Mouse (Mus musculus) midbrain, embryonic 15.5 days (tissue): ENCODE measurements around the gene Bzw2. TPM values are rescaled to one million over a fixed set of nuclear protein-coding genes. Genes with fewer than 3 reads are reported as not detected.
A peak's percentile ranks its signal among the peaks of the same experiment; 100 is the strongest.

Experiments used
- ATAC-seq: fragments of 200-750 bp; cut with Nextera tagmentation; replicated peaks from 2 replicates; pipeline ENCODE4 v1.8.0; 2017; ENCODE audit warnings: moderate TSS enrichment
- H3K27ac ChIP-seq: fragments of 300-500 bp; sonication (generic); 2 replicates; pipeline ENCODE4 v1.5.1; 2015; ENCODE audit warnings: mild to moderate bottlenecking, inconsistent platforms
- H3K27me3 ChIP-seq: fragments of 300-500 bp; sonication (generic); replicated peaks from 2 replicates; pipeline ENCODE4 v1.6.1; 2015; ENCODE audit warnings: inconsistent platforms
- H3K36me3 ChIP-seq: fragments of 300-500 bp; sonication (generic); replicated peaks from 2 replicates; pipeline ENCODE4 v1.6.1; 2015; ENCODE audit warnings: inconsistent platforms
- H3K4me1 ChIP-seq: fragments of 300-500 bp; sonication (generic); 2 replicates; pipeline ENCODE4 v1.6.1; 2015; ENCODE audit warnings: inconsistent platforms
- H3K4me2 ChIP-seq: fragments of 300-500 bp; sonication (generic); 2 replicates; pipeline ENCODE4 v1.6.1; 2015; ENCODE audit warnings: inconsistent platforms, mild to moderate bottlenecking, moderate library complexity
- H3K4me3 ChIP-seq: fragments of 300-500 bp; sonication (generic); 2 replicates; pipeline ENCODE4 v1.5.1; 2015; ENCODE audit warnings: mild to moderate bottlenecking, inconsistent platforms
- H3K9ac ChIP-seq: fragments of 300-500 bp; sonication (generic); 2 replicates; pipeline ENCODE4 v1.6.1; 2015; ENCODE audit warnings: mild to moderate bottlenecking, inconsistent platforms
- H3K9me3 ChIP-seq: fragments of 300-500 bp; sonication (generic); 2 replicates; pipeline ENCODE4 v1.6.1; 2016; ENCODE audit warnings: inconsistent platforms
- WGBS: fragments of 180-500 bp; shearing (Covaris S2); methylation state at CpG from one replicate; pipeline ENCODE4 v1.1.7; 2015; ENCODE audit warnings: mixed read lengths; 5-methylcytosine and 5-hydroxymethylcytosine counted together
- polyA plus RNA-seq: library from polyadenylated mRNA; unstranded; fragments of >200 nt; fragmentation: Nextera tagmentation; extraction: Ambion mirVana; gene quantifications from 2 replicates; pipeline ENCODE4 v1.2.1, GENCODE M21; 2015

Gene Bzw2
- polyA plus RNA-seq, 1 experiment from 2014 or later = 395 TPM

- H3K36me3 ChIP-seq = peaks cover 13% of the 10 kb centered on the region
- no peaks in the 10 kb centered on the region for H3K9me3 ChIP-seq
- 0 out of 2 replicates have a peak, but pooled peaks have one; percentile 15 for ATAC-seq
- no peak overlapping the region for H3K4me2 ChIP-seq
- H3K27ac ChIP-seq = no peak overlapping the region
- no peak overlapping the region for H3K9ac ChIP-seq
- WGBS = 64% methylated on average over 8 of the region's 8 CpGs
- no peak overlapping the region for H3K4me3 ChIP-seq
- no peaks in the 10 kb centered on the region for H3K4me1 ChIP-seq
- H3K27me3 ChIP-seq = no peaks in the 10 kb centered on the region
Measured at GRCm38 (mm10) chr12:36093081-36093670, 64.7 kb downstream of the Bzw2 start.

GRCm38 (mm10) chr12:36091964-36092363 lies 65.9 kb downstream of the Bzw2 start:
- Histone ChIP-seq H3K4me2 (no peak overlapping the region), H3K4me3 (no peak overlapping the region), H3K9ac (no peak overlapping the region), H3K36me3 (peaks cover 11% of the 10 kb centered on the region), H3K9me3 (no peaks in the 10 kb centered on the region), H3K27me3 (no peaks in the 10 kb centered on the region), H3K4me1 (no peaks in the 10 kb centered on the region), H3K27ac (no peak overlapping the region)
- 94% methylated on average over 10 of the region's 10 CpGs for WGBS
- ATAC-seq = no peak

GRCm38 (mm10) chr12:36089221-36089620 lies 68.7 kb downstream of the Bzw2 start:
- 58% methylated on average over 6 of the region's 6 CpGs for WGBS
- no peak overlapping the region for H3K4me3 ChIP-seq
- H3K27ac ChIP-seq = no peak overlapping the region
- H3K4me2 ChIP-seq = no peak overlapping the region
- no peak overlapping the region for H3K9ac ChIP-seq
- ATAC-seq = peak; percentile 17; the same call in 1 of the 2 replicates
- no peaks in the 10 kb centered on the region for H3K27me3 ChIP-seq
- H3K4me1 ChIP-seq = no peaks in the 10 kb centered on the region
- H3K9me3 ChIP-seq = no peaks in the 10 kb centered on the region
- H3K36me3 ChIP-seq = peaks cover 11% of the 10 kb centered on the region

- H3K27me3 ChIP-seq = no peaks in the 10 kb centered on the region
- no peak overlapping the region for H3K4me3 ChIP-seq
- ATAC-seq = peak; percentile 41; the same call in 1 of the 2 replicates
- H3K9me3 ChIP-seq = no peaks in the 10 kb centered on the region
- H3K4me2 ChIP-seq = no peak overlapping the region
- peaks cover 11% of the 10 kb centered on the region for H3K36me3 ChIP-seq
- H3K9ac ChIP-seq = no peak overlapping the region
- H3K4me1 ChIP-seq = no peaks in the 10 kb centered on the region
- H3K27ac ChIP-seq = no peak overlapping the region
- WGBS = 89% methylated on average over 1 of the region's 1 CpGs
Measured at GRCm38 (mm10) chr12:36088804-36089203, 69.1 kb downstream of the Bzw2 start.

GRCm38 (mm10) chr12:36085380-36085779 lies 72.5 kb downstream of the Bzw2 start:
- Histone ChIP-seq H3K9me3 (no peaks in the 10 kb centered on the region), H3K27me3 (no peaks in the 10 kb centered on the region), H3K36me3 (no peaks in the 10 kb centered on the region), H3K4me2 (no peak overlapping the region), H3K9ac (no peak overlapping the region), H3K4me1 (no peaks in the 10 kb centered on the region), H3K27ac (no peak overlapping the region), H3K4me3 (no peak overlapping the region)
- 96% methylated on average over 2 of the region's 2 CpGs for WGBS
- no peak for ATAC-seq

- Histone ChIP-seq H3K27ac (no peak overlapping the region), H3K4me3 (no peak overlapping the region), H3K9me3 (no peaks in the 10 kb centered on the region), H3K36me3 (no peaks in the 10 kb centered on the region), H3K27me3 (no peaks in the 10 kb centered on the region), H3K4me2 (no peak overlapping the region), H3K9ac (no peak overlapping the region), H3K4me1 (peaks cover 2% of the 10 kb centered on the region; the same call in 1 of the 2 replicates)
- no peak for ATAC-seq
- WGBS = 81% methylated on average over 4 of the region's 4 CpGs
Measured at GRCm38 (mm10) chr12:36078101-36078899, 79.6 kb downstream of the Bzw2 start.

GRCm38 (mm10) chr12:36072860-36073259 lies 85.0 kb downstream of the Bzw2 start:
- Histone ChIP-seq H3K9me3 (no peaks in the 10 kb centered on the region), H3K4me2 (no peak overlapping the region), H3K9ac (no peak overlapping the region), H3K4me1 (peaks cover 8% of the 10 kb centered on the region; the same call in 1 of the 2 replicates), H3K36me3 (no peaks in the 10 kb centered on the region), H3K27me3 (no peaks in the 10 kb centered on the region), H3K4me3 (no peak overlapping the region), H3K27ac (no peak overlapping the region)
- ATAC-seq = 0 out of 2 replicates have a peak, but pooled peaks have one; percentile 45
- WGBS = 19% methylated on average over 5 of the region's 5 CpGs

- H3K27me3 ChIP-seq = no peaks in the 10 kb centered on the region
- no peaks in the 10 kb centered on the region for H3K9me3 ChIP-seq
- no peak for ATAC-seq
- 90% methylated on average over 4 of the region's 4 CpGs for WGBS
- H3K9ac ChIP-seq = no peak overlapping the region
- peaks cover 8% of the 10 kb centered on the region; the same call in 1 of the 2 replicates for H3K4me1 ChIP-seq
- H3K4me3 ChIP-seq = no peak overlapping the region
- H3K27ac ChIP-seq = no peak overlapping the region
- no peaks in the 10 kb centered on the region for H3K36me3 ChIP-seq
- no peak overlapping the region for H3K4me2 ChIP-seq
Measured at GRCm38 (mm10) chr12:36070231-36070630, 87.6 kb downstream of the Bzw2 start.

GRCm38 (mm10) chr12:36067538-36067937 lies 90.3 kb downstream of the Bzw2 start:
- no peak for ATAC-seq
- Histone ChIP-seq H3K36me3 (no peaks in the 10 kb centered on the region), H3K4me3 (no peak overlapping the region), H3K27ac (no peak overlapping the region), H3K27me3 (no peaks in the 10 kb centered on the region), H3K9me3 (no peaks in the 10 kb centered on the region), H3K4me2 (no peak overlapping the region), H3K9ac (no peak overlapping the region), H3K4me1 (peaks cover 1% of the 10 kb centered on the region; the same call in 1 of the 2 replicates)
- 95% methylated on average over 2 of the region's 2 CpGs for WGBS

- Histone ChIP-seq H3K4me3 (no peak overlapping the region), H3K27me3 (no peaks in the 10 kb centered on the region), H3K4me2 (no peak overlapping the region), H3K4me1 (no peaks in the 10 kb centered on the region), H3K27ac (no peak overlapping the region), H3K9ac (no peak overlapping the region), H3K36me3 (no peaks in the 10 kb centered on the region), H3K9me3 (no peaks in the 10 kb centered on the region)
- no peak for ATAC-seq
- 60% methylated on average over 1 of the region's 1 CpGs for WGBS
Measured at GRCm38 (mm10) chr12:36065911-36066310, 92.0 kb downstream of the Bzw2 start.

- H3K4me1 ChIP-seq = no peaks in the 10 kb centered on the region
Measured at GRCm38 (mm10) chr12:36057699-36058098, 100.2 kb downstream of the Bzw2 start.

GRCm38 (mm10) chr12:36050276-36050675 lies 107.6 kb downstream of the Bzw2 start:
- no peak overlapping the region for H3K4me3 ChIP-seq
- WGBS = 80% methylated on average over 1 of the region's 1 CpGs
- H3K9ac ChIP-seq = no peak overlapping the region

More at GRCm38 (mm10) chr12:36057699-36058098, 100.2 kb downstream of the Bzw2 start:
- no peak overlapping the region for H3K4me2 ChIP-seq
- no peak overlapping the region for H3K4me3 ChIP-seq
- no peaks in the 10 kb centered on the region for H3K27me3 ChIP-seq
- H3K9me3 ChIP-seq = no peaks in the 10 kb centered on the region
- H3K36me3 ChIP-seq = no peaks in the 10 kb centered on the region
- ATAC-seq = no peak
- H3K27ac ChIP-seq = no peak overlapping the region
- H3K9ac ChIP-seq = no peak overlapping the region
- WGBS = 89% methylated on average over 2 of the region's 2 CpGs

More at GRCm38 (mm10) chr12:36050276-36050675, 107.6 kb downstream of the Bzw2 start:
- Histone ChIP-seq H3K27me3 (no peaks in the 10 kb centered on the region), H3K27ac (no peak overlapping the region), H3K36me3 (no peaks in the 10 kb centered on the region), H3K9me3 (no peaks in the 10 kb centered on the region), H3K4me1 (no peaks in the 10 kb centered on the region), H3K4me2 (no peak overlapping the region)
- ATAC-seq = no peak
